Mouse (Mus musculus) ovary, postnatal 14 days (tissue): Measurements from ENCODE around the gene Trim10.
A peak's percentile ranks its signal among the peaks of the same experiment; 100 is the strongest.

Experiments
- DNase-seq: peaks from one replicate; pipeline ENCODE4 v3.0.0; 2022; ENCODE audit warnings: low spot score

Gene Trim10

GRCm38 (mm10) chr17:36869284-36869954 is at the start of gene Trim10:
TSS of gene Trim10 (plus strand) at chr17:36869574.
- no peak for DNase-seq

- no peak for DNase-seq
Observed at GRCm38 (mm10) chr17:36824005-36824404, 45.4 kb upstream of the Trim10 start.

GRCm38 (mm10) chr17:36825525-36825924 is 43.8 kb upstream of the Trim10 start:
- DNase-seq, result no peak

- DNase-seq, result peak; percentile 85
Observed at GRCm38 (mm10) chr17:36826002-36826401, 43.4 kb upstream of the Trim10 start.

GRCm38 (mm10) chr17:36828488-36828887 is 40.9 kb upstream of the Trim10 start:
- DNase-seq, result no peak

- DNase-seq, result no peak
Observed at GRCm38 (mm10) chr17:36830470-36830869, 38.9 kb upstream of the Trim10 start.

- DNase-seq, result no peak
Observed at GRCm38 (mm10) chr17:36832694-36833093, 36.7 kb upstream of the Trim10 start.

- DNase-seq, result peak; percentile 36
Observed at GRCm38 (mm10) chr17:36835591-36836426, 33.6 kb upstream of the Trim10 start.

- DNase-seq, result no peak
Observed at GRCm38 (mm10) chr17:36836427-36836812, 33.0 kb upstream of the Trim10 start.

- DNase-seq, result peak; percentile 99
Observed at GRCm38 (mm10) chr17:36836874-36837647, 32.3 kb upstream of the Trim10 start, which contains the start of gene Trim26. TSS of gene Trim26 (plus strand) at chr17:36837134.

GRCm38 (mm10) chr17:36839001-36839400 is 30.4 kb upstream of the Trim10 start:
- no peak for DNase-seq

GRCm38 (mm10) chr17:36839931-36840330 is 29.4 kb upstream of the Trim10 start:
- DNase-seq, result no peak

GRCm38 (mm10) chr17:36840961-36841445 is 28.4 kb upstream of the Trim10 start:
- DNase-seq, result no peak

- no peak for DNase-seq
Observed at GRCm38 (mm10) chr17:36843696-36844095, 25.7 kb upstream of the Trim10 start.

GRCm38 (mm10) chr17:36844286-36844719 is 25.1 kb upstream of the Trim10 start:
- no peak for DNase-seq

- DNase-seq, result no peak
Observed at GRCm38 (mm10) chr17:36844725-36845124, 24.6 kb upstream of the Trim10 start.

GRCm38 (mm10) chr17:36848911-36849310 is 20.5 kb upstream of the Trim10 start:
- no peak for DNase-seq

- no peak for DNase-seq
Observed at GRCm38 (mm10) chr17:36849992-36850391, 19.4 kb upstream of the Trim10 start.

GRCm38 (mm10) chr17:36851200-36851599 is 18.2 kb upstream of the Trim10 start:
- no peak for DNase-seq

- no peak for DNase-seq
Observed at GRCm38 (mm10) chr17:36851627-36852026, 17.7 kb upstream of the Trim10 start.

GRCm38 (mm10) chr17:36855484-36855883 is 13.9 kb upstream of the Trim10 start:
- no peak for DNase-seq

GRCm38 (mm10) chr17:36856236-36856635 is 13.1 kb upstream of the Trim10 start:
- DNase-seq, result no peak
